Mouse (Mus musculus) cerebellum, adult 2 months (tissue): ENCODE data around the gene Col4a4.

Experiments used
- CTCF ChIP-seq: fragments of 200-500 bp; IDR thresholded peaks from 2 replicates; pipeline ENCODE4 v1.5.1; 2011; ENCODE audit warnings: low read depth, mild to moderate bottlenecking, control low read depth, low read length, moderate library complexity, borderline replicate concordance; ENCODE audit not compliant: insufficient read depth
- POLR2A ChIP-seq: fragments of 200-500 bp; IDR thresholded peaks from 2 replicates; pipeline ENCODE4 v1.6.1; 2011; ENCODE audit warnings: low read length, control low read depth, borderline replicate concordance; ENCODE audit not compliant: insufficient read depth

GRCm38 (mm10) chr1:82631169-82631792 is 44.6 kb upstream of the Col4a4 start:
- no peak for TF ChIP-seq CTCF
- TF ChIP-seq POLR2A, result no peak
